Mouse (Mus musculus) small intestine, adult 10 weeks (tissue): ENCODE measurements around the gene Dffb. TPM values are rescaled to one million over a fixed set of nuclear protein-coding genes. Genes with fewer than 3 reads are reported as not detected.

ENCODE experiments used
- polyA plus RNA-seq: library from polyadenylated mRNA; stranded (reverse); fragments of 350-450 nt; fragmentation: Illumina TruSeq; extraction: RNeasy Lipid Tissue Mini Kit (QIAGEN cat#74804); gene quantifications from one replicate; pipeline ENCODE4 v1.2.3, GENCODE M21; 2014; ENCODE audit warnings: low replicate concordance

The Dffb gene
- 8.5 TPM for polyA plus RNA-seq

DNA sequence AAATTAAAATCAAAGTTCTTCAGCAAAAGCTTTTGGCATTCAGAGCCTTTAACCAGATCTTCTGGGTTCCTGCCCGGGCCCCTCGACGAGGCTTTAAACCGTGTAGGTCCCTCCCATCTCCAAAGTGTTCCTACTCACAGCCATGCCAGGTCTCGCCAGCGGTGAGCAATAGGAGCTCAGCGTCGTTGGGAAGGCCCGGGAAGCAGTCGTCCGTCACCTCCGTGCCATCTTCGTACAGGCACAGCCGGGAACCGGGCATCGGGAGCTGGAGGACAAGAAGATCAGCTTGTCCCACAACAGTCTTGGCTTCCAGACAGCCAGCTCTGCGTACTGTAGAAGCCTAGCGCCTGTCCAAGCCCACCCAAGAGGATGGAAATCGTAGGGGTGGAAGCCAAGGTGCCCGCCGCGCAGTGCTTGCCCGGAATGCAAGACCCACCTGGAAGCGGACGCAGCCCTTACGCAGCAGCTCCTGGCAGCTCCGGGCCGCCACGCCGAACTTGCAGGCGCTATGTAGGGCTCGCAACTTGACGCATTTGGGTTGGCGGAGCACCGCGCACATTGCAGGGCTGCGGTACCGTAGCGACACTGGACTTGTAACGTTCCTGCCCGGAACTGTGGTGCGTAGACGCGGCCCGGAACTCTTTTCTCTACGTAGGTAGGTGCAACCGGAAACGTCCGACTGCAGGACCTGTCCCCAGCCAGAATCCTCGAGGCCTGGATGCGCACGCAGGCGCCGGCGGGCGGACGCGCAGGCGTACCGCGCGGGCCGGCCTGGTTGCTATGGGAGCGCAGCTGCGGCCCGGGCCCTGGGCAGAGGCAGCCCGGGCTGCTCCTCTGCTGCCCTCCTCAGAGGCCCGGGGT, at the start of gene Dffb, which contains the start of gene Cep104:
Dffb (minus strand) TSS at position 696 of the 861 bp plus-strand sequence.
Cep104 (plus strand) TSS at position 764 of the 861 bp plus-strand sequence.

GRCm38 (mm10) chr4:154011646-154012089, 36.7 kb upstream of the Dffb start, which contains the start of gene Lrrc47:
Gene Lrrc47, plus strand, starts transcription at chr4:154011731.

GRCm38 (mm10) chr4:153956569-153957405, 18.1 kb downstream of the Dffb start, which contains the start of gene A430005L14Rik:
Gene A430005L14Rik, plus strand, starts transcription at chr4:153957237.

Other genes with a start within 250 kb of the Dffb start
- gene A430005L14Rik, start 17.9 kb downstream of the Dffb start, polyA plus RNA-seq = 10.1 TPM
- gene Cep104, start 68 bp upstream of the Dffb start, polyA plus RNA-seq = 9.1 TPM
- gene Lrrc47, start 36.6 kb upstream of the Dffb start, polyA plus RNA-seq = 7.7 TPM
- not detected for gene Smim1, start 51.1 kb upstream of the Dffb start, polyA plus RNA-seq
- gene Ccdc27, start 67.6 kb upstream of the Dffb start, polyA plus RNA-seq = not detected
- gene Trp73, start 165.1 kb upstream of the Dffb start, polyA plus RNA-seq = not detected
- gene Wrap73, start 167.2 kb upstream of the Dffb start, polyA plus RNA-seq = not detected
- gene Tprgl, start 185.5 kb upstream of the Dffb start, polyA plus RNA-seq = 55.3 TPM
- gene Megf6, start 195.6 kb upstream of the Dffb start, polyA plus RNA-seq = 0.07 TPM